Mouse (Mus musculus): ENCODE measurements around the gene Tjp2.
"Not testable (repeated sequence)": the region's sequence is repeated elsewhere in the genome, so short reads cannot be mapped to it uniquely, and the experiment has no call there.

The Tjp2 gene

DNA sequence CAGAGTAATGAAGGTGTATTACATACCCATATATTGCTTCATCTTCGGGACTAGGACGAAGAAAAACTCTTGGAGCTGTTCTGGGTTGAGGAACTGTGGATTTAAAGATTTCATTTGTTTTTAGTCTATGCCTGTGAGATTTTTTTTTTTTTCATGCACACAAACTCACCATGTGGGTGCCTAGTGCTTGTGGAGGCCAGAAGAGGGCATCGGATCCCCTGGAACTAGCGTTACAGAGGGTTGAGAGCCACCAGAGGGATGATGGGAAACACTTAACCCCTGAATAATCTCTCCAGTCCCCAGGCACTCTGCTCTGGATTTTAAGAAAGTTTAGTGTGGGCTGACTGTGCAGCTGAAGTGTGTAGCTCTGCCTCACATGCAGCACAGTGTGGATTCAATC lies 104.0 kb downstream of the Tjp2 start:
- no peak for DNase-seq

DNA sequence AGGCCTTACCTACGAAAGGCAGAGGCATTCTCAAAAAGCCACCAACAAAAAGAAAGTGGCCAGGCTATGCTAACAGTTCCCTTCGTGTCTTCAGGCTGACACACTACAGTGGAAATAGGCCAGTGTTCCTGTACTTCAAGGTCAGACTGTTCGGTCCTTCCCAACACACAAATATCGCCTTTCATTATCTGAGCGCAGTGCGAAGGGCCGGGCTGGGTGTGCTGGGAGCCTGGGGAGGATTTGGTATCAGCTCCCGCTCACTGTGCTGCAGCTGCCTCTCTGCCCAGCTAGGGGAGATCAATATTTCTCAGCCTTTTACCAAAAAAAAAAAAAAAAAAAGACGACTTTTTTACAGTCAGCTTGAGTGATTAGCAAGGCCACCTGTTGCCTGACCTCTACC lies 106.1 kb downstream of the Tjp2 start:
- DNase-seq, result no peak

DNA sequence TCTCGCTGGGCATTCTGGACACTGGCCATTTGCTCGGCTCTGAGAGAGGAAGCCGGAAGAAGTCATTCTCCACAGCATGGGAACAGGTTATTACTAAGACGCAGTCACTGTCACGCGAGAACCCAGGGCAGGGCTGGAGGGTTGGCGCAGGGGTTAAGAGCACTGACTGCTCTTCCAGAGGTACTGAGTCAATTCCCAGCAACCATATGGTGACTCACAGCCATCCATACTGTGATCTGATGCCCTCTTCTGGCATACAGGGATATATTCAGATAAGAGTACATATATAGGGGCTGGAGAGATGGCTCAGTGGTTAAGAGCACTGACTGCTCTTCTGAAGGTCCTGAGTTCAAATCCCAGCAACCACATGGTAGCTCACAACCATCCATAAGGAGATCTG lies 113.2 kb downstream of the Tjp2 start:
- DNase-seq, result no peak

DNA sequence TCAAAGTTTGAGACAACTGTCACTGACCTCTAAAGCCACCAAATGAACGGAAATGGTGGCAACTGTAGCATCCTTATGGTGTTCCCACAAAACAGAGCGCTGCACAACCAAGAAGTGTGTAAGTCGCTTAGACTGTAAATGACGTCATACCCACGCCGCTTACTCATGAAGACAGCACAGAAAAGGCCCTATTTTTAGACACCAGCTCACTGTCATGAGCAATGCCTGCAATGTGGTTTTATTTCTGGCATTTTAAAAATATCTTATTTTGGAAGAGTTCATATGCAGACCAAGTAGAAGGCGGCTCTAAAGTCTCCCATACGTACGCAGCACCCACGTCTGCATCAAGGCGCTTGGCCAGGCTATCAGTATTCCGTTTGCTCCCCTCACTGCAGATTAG lies 117.1 kb downstream of the Tjp2 start:
- no peak for DNase-seq

DNA sequence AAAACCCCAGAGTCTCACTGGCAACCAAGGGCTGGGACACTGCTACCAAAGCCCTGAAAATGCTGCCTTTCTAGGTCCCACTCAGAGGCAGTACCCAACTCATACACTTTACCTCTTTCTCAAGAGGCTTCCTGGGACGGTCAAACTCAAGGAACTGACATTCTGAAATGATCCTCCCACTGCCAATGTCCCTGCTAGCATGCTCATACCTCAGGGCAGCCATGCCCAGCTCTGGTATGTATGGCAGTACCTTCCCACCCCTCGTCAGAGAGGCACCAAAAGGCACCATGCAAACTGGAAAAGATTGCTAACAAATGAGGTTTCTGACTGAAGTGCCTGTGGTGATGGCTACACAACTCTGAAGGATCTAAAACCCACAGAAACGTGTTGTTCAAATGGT lies 121.0 kb downstream of the Tjp2 start:
- no peak for DNase-seq

DNA sequence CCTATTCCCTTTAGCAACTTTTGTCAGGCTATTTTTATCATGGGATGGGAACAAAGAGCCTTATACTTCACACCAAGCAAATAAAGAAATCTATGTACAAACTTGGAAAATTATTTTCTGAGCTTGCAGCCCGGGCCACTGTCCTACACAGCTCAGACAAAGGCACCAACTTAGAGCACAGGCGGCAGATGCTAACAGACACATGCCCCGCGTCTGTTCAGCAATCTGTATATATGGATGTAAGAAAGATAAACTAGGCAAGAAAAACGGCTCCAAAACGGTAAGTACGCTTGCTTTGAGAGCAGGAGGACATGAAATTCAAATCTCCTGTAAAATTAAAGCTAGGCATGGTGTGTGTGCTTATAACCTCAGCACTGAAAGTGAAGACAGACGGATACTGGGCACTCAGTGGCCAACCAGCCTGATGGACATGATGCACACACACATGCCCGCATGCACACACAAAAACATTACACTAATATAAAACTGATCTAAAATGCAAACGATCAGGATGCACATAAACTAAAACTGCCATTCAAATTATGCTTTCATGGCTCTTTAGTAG lies 122.2 kb downstream of the Tjp2 start:
- DNase-seq, result no peak

DNA sequence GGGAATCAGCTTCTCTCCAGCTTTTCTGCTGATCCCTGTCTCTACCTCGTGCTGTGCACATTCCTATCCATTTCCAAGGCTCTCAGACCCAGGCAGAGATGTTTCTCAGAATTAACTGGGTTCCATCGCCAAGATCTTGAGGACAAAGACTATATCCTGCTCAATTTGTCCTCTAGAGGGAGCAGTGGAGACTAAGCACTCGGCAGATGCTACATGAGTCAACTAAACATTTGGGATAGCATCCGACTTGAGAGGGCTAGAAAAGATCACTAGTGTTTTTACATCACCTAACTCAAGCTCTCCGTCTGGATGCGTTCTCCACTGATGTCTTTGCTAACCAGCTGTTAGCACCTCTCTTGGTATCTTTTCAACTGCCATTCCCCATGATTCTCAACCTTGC lies 123.6 kb downstream of the Tjp2 start:
- DNase-seq, result no peak

DNA sequence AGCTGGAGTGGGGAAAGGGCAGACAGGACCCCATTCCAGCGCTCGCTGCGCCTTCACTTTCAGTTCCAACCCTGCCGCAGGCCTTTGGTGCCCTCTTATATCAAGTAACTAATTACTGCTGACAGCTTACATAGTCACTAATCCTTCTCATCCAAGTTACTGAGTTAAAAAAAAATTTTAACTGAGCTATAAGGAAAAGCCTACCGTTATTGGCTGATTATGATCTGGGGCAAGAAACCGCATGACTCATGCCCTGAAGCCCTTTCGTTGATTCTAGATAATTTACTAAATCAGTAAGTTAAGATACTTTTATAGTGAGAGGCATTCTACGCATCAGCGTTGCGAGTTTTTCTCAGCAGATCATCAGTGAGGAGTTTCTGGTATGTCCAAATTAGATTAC lies 126.1 kb downstream of the Tjp2 start:
- no peak for DNase-seq

DNA sequence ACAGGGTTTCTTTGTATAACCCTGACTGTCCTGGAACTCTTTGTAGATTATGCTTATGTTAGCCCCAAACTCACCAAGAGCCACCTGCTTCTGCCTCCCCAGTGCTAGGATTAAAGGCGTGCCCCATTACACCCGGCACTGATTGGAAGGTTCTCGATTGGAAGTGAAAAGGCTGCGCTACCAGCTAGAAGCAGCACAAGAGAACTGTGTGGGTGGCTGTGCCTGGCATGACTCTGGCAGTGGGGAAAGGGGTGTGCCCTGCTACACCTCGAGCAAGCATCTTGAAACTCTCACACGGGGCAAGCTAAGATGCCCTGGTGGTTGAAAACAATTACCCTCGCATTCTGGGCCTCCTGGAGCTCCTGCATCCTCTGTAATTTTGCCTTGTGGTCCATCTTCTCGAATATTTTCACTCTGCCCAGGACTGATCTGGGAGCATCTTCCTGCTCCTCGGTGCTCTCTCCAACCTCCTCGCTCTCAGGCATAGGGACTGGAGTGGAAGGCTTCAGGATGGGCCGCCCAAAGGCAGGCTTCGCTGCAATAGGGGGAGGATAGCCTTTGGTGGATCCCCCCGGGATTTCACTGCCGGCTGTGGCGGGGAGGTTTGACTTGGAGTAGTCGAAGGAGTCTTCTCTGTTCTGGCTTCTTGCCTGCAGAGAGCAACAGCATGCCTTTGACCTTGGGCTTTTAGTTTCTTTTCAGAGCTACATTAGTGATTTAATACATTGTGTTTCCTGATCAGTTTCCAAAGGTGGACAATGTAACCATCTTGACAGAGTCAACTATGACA lies 127.0 kb downstream of the Tjp2 start:
- no peak for DNase-seq

DNA sequence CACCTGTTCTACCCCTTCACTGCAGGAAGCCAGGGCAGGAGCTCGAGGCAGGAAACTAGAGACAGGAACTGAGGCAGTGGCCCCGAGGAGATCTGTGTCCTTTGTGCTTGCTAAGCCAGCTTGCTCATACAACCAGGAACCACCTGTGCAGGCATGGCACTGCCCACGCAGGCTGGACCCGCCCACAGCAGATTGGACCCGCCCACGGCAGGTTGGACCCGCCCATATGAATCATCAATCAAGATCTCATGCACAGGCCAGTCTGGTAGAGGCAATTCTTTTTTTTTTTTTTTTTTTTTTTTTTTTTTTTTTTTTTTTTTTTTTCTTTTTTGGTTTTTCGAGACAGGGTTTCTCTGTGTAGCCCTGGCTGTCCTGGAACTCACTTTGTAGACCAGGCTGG lies 132.8 kb downstream of the Tjp2 start:
- not testable (repeated sequence) for DNase-seq

DNA sequence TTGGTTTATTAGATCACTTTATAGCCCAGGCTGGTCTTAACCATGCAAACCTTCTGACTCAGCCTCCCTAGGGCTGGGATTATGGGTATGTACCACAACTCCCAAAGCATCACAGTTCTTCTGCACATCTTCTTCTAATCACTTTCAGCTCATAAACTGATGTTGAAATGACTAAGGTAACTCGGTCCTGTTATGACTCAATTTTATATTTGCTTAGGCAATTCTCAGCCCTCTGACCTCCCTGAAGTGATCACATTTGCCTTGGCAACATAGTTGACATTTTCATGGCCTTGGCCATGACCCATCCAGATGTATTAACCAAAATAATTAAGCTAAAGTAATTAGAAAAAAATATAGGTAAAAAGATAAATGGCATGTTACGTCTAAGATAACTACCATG lies 134.5 kb downstream of the Tjp2 start:
- no peak for DNase-seq

DNA sequence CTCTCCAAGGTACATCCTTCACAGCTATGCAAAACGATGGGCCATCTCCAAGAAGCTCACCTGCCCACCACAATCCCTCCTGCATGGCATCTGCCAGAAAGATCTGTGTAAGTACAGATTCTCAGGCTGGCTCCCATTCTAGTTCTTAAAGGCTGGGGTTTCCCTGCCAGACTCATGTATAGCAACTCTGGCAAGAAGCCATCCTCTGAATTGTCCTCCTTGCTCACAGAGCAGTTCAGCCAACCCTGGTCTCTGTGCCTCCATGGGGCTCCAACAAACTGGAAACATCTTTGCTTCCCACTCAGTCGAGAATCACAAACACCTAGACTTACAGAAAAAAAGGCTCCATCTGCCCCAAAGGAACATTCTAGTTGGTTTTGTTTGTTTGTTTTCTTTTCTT lies 139.5 kb downstream of the Tjp2 start:
- no peak for DNase-seq

DNA sequence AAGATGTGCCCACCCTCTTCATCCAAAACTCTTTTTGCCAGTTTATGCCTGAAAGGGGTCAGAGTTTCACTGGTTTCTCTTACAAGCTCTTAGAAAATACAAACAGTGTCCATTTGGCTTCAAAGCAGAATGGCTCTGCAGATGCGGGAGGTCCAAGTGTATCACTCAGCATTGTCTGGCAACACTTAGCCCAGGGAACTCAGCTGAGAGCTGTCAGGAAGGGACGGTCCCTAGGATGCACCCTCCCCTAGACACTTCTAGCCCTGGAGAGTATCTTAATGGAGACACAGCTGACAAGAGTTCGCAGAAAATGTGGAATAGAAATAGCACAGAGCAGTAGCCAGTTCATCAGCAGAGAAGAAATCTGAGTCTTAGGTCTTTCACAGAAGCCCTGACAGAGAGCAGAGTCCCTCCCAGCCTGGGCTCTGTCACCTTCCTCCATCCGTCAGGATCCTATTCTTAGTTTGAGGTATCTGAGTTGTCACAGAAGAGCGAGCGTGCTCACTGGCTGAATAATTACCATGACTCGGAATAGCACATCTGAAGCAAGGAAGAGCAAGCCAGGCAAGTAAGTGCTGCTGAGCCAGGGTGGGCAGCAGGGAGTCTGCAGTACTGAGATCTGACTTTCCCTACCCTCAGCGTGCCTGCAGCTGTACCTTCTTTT lies 144.3 kb downstream of the Tjp2 start:
- no peak for DNase-seq

DNA sequence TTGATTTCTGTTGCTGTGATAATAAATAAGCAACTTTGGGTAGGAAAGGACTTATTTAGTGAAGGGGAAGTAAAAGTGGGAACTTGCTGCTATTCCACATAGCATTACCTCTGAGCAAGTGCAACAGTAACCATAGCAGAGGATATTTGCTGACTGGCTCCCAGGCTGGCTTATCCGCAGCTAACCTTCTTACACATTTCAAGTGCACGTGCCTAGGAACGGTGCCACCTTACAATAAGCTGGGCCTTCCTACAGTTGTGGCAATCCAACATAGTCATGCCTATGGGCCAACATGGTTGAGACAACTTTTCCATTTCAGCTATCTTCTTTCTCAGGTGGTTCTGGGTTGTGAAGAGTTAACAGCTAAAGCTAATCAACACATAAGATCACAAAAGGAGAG lies 147.2 kb downstream of the Tjp2 start:
- DNase-seq, result no peak

DNA sequence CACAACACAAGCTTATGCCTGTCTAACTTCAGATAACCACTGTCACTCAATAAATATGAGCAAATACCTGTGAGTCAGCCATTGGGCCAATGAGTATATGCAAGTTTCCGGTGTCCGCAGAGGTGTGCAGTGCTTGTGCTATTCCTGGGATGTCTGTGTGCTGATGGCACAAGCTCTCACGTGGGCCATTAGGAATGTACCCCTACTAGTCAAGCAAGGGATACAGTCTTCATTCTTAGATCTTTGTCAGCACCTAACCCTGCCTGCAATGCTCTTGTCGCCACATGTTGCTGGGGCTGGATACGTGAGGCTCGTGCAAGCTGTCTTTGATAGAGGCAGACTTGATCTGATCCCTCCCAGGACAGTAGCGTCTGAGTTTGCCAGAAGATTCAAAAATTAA lies 148.3 kb downstream of the Tjp2 start:
- DNase-seq, result no peak

DNA sequence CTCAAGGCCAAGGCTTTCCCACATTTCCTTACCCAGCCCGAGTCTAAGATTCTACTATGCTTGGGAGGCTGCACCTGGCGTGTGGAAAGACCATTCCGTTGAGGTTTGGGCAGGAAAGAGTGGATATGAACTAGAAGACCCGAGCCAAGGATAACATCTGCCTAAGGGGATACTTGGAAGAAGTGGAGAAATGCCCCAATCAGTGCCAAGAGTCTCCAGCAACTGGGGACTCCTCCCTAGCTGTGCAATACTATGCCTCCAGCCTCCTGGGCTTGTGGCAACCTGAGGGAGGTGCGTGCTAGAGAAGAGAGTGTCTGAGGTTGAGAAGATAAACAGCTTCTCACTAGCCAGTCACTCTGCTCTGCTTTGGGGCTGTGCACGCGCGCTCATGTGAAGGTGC lies 148.9 kb downstream of the Tjp2 start:
- DNase-seq, result no peak

DNA sequence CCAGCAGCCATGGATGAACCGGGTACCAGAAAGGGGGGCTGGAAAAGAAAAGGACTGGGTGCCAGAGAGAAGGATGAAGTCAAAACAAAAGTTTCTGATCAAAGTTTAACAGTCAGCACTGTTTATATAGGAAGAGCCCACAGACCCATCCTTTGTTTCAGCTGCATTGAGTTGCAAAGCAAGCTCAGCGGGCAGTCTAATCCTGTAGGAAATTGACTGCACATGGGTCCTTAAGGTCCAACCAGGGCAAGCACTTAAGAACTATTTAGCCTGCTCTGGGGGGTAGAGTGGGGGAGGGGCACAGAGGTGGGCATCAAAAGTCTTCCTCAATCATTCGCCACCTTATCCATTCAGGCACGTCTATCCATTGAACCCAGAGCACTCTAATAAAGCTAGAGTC lies 151.7 kb downstream of the Tjp2 start:
- no peak for DNase-seq

DNA sequence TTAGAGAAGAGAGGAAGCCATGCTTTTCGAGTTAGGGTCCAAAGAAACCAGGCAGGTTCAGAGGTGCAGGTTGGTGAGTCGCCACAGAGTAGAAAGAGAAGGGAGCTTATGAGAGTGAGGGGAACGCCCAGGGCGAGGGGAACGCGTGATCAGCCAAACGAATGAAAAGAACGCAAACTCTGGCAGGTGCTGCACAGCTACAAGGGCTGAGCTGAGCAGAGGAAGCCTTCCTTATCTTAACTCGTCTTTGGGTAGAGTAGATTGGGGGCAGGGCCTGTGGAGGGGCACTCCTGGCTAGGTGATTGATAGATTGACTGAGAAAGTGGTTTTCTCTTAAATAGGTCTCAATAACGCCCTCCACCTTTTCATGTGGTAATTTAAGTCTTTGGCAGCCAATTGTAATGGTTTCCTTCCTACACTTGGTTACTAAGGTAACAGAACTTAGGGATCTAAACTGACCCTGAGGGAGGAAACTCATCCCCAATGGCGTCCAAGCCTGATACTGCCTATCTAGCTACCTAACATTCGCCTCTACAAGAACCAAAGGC lies 160.4 kb downstream of the Tjp2 start:
- no peak for DNase-seq

DNA sequence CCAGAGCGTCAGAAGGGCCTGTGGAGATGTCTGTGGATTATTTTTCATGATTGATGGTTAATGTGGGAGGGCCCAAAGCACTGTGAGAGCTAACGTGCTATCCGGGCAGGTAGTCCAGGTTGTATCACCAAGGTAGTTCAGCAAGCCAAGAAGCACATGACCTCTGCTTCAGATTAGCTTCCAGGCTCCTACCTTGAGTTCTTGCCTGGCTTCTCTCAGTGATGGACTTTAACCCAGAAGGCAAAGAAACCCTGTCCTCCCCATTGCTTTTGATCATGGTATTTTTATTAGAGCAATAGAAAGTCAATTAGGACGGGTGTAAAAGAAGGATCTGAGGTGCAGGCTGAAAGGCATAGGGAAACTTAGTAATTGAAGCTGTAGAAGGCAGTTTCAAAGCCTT lies 161.2 kb downstream of the Tjp2 start:
- DNase-seq, result no peak

DNA sequence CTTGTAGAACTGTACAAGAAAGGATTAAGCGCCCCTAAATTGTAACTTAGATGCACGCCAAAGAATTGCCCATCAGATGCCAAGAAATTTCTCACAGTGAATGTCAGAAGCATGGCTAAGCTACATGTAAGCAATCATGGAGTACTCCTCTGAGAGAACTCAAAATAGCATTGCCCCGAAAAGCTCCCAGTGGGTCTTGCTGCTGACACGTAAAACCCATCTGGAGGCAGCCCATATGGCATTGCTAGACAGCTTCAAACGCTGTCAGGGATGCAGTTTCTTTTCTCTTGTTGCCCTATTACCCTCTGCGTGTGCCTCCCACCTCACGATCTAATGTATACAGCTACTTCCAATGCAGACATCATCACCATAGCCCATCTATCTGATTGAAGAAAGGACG lies 166.0 kb downstream of the Tjp2 start:
- DNase-seq, result no peak

DNA sequence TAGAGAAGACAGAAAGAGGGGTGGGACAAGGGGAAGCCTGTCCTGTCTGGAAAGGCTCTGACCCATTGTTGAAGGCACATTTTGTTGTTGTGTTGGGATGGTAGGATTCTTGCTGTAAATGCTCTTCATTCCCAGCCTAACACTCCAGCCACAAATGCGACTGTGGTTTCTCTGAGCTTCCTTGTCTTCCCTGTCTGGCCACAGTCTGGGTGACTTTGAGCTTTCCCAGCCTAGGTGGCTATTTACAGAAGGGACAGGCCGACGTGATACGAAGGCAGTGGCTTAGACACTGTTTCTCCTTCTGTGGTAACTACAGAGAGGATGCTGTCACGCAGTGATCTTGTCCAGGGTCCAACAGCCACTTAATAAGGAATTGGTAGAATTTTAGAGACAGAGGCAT lies 166.8 kb downstream of the Tjp2 start:
- DNase-seq, result no peak

DNA sequence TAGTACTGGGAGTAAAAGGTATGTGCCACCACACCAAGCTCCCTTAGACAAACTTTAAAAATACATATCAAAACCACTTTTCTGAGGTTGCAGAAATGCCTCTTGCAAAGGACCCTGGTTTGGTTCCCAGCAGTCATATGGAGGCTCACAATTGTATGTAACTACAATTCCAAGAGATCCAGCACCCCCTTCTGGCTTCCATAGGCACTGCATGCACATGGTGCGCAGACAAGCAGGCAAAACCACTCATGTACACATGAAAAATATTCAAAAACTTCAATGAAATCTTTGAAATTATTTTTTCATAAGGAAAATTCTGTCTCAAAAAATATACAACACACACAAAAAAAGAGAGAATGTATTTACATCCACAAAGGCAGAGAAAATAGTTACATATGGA lies 167.9 kb downstream of the Tjp2 start:
- no peak for DNase-seq

DNA sequence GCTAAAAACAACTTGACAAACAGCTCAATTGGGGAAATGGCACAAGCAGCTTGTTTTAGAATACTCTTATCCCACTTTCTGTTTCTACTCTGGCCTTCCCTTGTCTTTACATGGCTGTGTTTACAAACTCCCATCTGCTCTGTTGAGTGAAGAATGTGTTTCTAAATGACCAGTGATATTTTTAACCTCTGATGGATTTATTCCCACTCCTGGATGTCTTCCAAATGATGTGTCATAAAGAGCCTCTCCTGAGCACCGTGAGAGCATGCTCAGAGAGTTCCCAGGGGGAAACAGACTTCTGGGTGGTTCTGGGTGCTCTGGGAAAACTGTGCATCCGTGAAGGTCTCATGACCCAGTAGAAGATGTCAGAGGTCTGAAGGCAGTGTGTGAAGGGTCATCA lies 169.9 kb downstream of the Tjp2 start:
- no peak for DNase-seq

DNA sequence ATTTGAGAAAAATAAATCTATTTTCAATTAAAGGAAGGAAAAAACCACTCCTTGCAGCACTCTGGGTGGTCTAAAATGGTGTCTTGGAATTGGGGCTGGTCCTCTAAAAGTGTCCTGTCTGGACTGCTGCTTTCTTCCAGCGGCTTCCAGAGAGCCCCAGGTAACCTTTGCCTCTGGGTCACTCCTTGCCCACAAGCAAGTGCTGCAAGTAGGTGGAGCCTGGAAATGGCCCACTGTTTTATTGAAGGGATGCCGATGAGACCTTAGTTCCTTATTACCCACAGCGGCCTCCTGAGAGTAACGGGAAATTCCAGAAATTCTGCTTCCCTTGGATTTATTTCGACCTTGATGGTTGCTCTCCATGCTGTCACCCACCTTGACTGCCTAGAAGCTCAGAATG lies 170.6 kb downstream of the Tjp2 start:
- no peak for DNase-seq
